Mouse (Mus musculus) CH12F3 (cell line): ENCODE measurements around the gene Slc1a1.

Experiments
- in situ Hi-C: fragments of 300-500 bp; cut with MboI; formaldehyde crosslinking; loops from 2 replicates; pipeline ENCODE4 v1.14.3; 2020; ENCODE audit warnings: low sequenced_read_pairs

Slc1a1 gene

DNA sequence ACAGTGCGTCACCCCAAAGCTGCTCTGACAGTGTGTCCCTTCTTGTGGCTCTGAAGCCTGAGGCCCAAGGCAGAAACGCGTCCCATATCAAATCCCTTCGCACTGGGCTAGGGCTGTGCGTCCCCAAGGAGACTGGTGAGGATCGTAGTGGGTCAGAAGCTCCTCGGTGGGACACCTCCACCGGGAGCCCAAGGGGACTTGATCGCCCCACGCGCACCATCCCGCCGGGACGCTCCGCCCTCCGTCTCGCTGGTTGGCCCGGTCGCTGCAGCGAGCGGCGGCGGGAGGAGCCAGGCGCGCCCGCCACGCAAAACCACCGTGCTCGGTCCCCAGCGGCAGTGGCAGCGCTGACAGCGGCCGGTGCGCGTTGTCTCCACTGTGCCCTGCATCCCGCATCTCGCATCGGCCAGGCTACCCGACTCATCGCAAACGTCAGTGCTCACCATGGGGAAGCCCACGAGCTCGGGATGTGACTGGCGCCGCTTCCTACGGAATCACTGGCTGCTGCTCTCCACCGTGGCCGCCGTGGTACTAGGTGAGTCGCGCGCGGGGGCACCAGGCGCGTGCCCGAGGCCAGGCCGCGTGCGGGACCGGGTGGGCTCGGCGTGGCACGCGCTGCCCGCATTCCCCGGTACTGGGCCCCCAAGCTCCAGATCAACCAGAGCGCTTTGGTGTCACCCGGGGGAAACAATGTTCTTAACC is at the start of gene Slc1a1:
Gene Slc1a1, plus strand, starts transcription at position 252 of the 702 bp plus-strand sequence.
- in situ Hi-C loops: no loop called here

- in situ Hi-C loops: no loop called here
Measured at GRCm38 (mm10) chr19:28790196-28790595, 44.7 kb upstream of the Slc1a1 start.

- in situ Hi-C loops: no loop called here
Measured at GRCm38 (mm10) chr19:28793307-28793706, 41.5 kb upstream of the Slc1a1 start.

GRCm38 (mm10) chr19:28796146-28796848 is 38.6 kb upstream of the Slc1a1 start:
- in situ Hi-C loops: no loop called here

GRCm38 (mm10) chr19:28796966-28797365 is 37.9 kb upstream of the Slc1a1 start:
- in situ Hi-C loops: no loop called here

DNA sequence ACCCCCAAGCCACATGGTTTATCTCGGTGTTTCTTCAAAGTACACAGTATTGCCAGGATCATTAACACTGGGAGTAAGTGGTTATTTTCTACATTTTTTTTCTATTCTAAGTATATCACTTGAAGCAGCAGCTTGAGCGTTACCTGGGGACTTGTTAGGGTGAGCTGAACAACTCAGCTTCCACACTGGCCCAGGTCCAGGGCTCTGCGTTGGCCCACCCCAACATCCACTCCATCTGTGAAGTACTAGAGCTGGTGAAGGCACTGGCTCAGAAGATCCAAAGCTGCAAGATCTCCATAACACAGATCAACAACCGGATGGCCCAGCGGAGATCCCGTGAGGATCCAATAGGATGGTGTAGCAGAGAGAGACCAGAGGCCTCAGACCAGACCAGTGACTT is 37.2 kb upstream of the Slc1a1 start:
- in situ Hi-C loops: no loop called here

DNA sequence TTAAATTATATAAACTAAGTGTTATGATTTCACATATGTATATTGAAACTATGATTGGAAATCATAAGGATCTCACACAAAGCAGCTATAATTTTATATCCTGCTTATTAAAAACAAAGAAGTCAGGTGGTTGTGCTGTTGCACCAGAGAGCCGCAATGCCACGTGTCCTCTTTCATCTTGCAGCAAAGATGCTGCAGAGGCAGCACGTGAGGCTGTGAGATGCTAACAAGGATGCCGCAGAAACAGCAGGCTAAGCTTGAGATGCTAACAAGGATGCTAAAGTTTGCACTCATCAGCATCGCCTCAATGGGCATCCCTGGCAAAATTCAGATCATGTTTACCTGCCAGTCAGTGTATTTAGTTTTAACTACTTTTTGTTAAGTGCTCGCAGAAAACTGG is 34.4 kb upstream of the Slc1a1 start:
- in situ Hi-C loops: no loop called here

DNA sequence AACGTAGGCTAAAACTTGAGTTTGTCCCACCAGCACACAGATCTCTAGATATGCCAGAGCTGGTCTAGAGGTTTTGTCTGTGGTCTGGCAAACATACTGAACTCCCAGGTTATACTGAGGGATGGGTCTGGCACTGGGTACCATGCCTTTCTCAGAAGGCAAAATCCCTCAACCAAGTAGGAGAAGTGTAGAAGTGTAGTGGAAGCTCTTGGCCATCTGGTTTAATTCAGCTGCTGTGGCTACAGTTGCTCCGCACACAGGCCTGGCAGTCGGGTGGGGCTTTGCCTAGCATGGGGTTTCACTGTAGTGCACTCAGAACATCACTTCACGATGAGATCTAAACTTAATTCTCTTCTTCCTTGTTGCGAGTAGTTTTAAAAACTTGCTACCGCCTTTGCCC is 28.6 kb upstream of the Slc1a1 start:
- in situ Hi-C loops: no loop called here

- in situ Hi-C loops: no loop called here
Measured at GRCm38 (mm10) chr19:28806821-28807496, 27.9 kb upstream of the Slc1a1 start.

DNA sequence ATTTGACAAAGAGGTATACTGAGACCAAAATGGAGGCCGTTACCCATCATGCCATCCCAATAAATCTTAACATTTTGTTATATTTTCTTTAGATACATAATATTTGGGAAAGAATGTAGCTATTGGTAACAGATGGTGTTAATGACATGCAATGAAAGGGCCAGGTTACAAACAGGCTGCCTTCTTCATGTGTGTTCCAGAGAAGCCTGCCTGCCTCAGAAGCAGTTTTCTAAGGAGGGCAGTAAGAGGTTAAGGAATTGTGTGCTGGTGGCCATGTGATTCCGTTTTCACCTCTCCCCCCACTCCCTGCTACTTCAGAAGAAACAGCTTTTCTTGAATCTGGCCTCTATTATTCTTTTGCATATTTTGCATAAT is 27.4 kb upstream of the Slc1a1 start:
- in situ Hi-C loops: no loop called here

DNA sequence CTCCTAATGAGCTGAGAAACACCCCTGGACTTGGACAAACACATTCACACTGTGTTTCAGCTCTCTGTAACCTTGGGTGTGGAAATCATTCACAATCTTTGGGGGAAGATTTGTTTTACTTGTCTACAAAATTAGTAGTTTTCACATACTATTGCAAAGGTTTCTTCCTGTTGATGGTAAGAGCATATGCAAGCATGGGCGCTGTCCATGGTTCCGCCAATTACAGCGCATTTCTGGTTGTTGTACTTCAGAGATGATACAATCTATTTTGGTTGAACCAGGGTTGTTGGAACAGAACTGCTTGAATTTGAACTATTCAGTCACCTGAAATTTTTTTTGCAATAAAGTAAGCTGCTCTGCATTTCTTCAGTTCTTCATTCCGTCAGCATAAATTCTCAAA is 16.6 kb upstream of the Slc1a1 start:
- in situ Hi-C loops: no loop called here

DNA sequence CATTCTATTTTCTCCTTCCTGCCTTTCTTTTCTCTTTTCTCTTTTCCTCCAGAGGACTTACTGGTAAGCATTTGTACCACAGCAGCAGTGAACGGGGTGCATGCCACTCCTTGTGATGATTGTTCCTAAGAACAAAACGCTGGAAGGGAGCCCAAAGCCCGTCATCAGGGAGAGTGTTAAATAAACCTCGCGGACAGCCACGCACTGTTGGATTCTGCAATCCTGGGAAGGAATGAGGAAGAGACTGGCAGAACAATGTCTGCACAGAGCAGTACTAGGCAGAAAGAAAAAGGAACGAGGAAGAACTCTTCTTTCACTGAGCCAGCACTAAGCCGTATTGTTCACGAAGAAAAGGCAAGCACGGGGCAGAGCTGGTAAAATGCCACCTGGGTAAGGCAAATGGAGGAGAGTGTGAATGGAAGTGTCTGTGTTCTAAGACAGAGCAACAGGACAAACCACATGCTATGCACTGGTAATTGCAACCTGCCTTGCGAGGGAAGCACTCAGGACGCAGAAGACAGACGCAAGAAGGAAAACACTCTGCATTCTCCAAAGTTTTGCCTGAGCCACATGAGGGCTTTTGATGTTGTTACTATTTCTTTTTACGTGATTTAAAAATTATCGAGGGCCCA is 7.0 kb upstream of the Slc1a1 start:
- in situ Hi-C loops: no loop called here

DNA sequence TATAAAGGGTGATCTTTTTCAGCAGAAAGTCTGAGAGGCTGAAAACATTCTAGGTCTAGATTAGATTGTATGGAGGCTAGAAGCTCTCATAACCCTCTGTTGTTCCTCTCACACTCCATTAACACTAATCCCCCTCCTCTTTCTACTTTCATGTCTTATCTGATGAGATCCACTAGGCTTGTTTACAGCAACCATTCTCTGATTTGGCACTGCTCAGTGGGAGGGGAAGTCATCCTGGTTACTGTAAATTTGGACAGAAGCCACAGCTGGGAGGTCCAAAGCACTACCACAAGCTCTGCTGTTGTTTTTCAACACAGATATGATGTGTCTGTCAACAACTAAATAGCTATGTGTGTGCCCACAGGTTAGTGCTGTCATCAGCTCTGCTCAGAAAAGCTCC is 3.5 kb upstream of the Slc1a1 start:
- in situ Hi-C loops: no loop called here

DNA sequence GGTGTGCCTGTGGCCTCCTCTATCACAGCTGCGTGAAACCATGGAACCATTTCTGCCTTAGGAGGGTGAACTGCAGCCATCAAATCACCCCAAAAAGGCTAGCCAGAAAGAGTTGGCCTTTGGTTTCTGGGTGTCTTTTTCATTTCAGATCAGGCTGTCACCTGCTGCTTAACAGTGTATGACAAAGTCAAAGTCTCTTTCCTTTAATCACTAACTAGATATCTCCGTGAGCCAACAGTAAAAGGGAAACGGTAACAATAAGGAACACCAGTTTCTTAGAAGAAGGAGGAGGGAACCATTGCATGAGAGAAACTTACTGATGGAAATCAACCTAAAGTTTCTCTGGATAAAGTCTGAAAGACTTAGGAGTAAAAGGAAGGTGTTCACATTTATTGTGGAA is 2.2 kb upstream of the Slc1a1 start:
- in situ Hi-C loops: no loop called here

DNA sequence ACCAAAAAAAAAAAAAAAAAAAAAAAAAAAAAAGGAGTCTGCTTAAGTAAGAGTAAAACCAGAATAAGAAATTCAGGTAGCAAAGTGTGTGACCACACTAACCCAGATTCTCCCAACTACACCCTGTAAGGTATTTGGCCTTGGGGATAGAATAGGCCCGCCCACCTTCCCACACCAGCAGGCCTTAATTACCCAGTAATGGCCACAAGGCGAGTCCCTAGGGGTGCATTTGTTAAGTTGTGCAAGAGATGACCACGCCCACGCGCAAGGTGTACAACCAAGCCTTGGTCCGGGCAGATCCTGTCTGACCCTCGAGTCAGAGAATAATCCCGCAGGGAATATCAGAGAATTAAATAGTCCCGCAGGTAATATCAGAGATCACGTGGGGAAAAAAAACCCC is 461 bp upstream of the Slc1a1 start:
- in situ Hi-C loops: no loop called here

DNA sequence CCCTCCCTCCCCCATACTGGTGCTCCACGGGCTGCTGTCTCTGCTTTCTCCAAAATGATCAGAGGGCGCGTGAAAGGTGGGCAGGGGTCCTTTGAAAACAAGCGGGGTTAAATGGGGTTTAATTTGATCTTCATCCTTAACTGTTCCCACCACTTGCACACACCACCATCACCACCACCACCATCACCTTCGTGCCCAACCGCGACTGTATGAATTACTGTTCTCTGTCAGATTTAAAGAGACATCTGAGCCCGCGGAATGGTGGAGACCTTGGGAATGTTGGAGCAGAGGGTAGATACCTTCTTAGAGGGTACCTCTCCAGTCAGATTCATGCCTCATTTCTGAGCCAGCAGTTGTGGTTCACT is 633 bp downstream of the Slc1a1 start:
- in situ Hi-C loops: no loop called here

DNA sequence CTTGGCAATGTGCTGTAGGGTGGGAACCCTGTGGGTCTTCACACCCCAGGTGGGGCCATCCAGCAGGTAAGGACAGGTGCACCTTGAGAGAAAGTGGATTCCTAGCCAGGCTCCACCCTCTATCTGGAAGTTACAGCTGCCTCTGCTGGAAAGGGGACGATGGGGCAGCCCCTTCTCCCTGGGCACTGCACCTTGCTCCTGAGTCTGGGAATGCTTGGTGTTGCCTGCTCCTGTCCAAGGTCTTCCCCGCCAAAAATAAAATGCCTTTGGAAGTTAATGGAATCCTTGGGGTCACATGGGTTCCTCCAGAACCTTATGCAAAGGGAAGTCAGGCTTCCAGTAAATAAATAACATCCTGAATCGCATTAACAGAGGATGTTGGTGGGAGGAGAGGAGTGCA is 1.3 kb downstream of the Slc1a1 start:
- in situ Hi-C loops: no loop called here

- in situ Hi-C loops: no loop called here
Measured at GRCm38 (mm10) chr19:28836651-28837410, 2.0 kb downstream of the Slc1a1 start.

DNA sequence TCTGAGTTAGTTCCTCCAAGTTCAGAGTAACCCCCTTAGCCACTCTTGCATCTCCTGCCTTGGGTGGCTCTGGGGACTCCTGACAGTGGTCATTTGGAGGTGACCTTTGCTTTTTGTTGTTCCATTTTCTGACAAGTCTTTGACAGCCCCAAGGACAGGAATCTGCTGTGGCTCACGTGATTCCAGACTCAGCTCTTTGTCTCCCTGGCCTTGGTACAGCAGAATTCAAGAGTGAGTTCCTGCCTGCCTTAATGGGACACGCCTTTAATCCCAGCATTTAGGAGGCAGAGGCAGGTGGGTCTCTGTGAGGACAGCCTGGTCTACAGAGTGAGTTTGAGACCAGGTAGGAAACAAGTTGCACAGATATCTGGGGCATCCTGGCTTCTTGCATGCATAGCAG is 3.9 kb downstream of the Slc1a1 start:
- in situ Hi-C loops: no loop called here

- in situ Hi-C loops: no loop called here
Measured at GRCm38 (mm10) chr19:28844946-28845710, 10.3 kb downstream of the Slc1a1 start.
